Mouse (Mus musculus): ENCODE measurements around the gene Ppid. TPM values are rescaled to one million over a fixed set of nuclear protein-coding genes. Genes with fewer than 3 reads are reported as not detected.

Gene Ppid
- total RNA-seq, 2 experiments from 2014 or later: 66.5 to 72.3 TPM

DNA sequence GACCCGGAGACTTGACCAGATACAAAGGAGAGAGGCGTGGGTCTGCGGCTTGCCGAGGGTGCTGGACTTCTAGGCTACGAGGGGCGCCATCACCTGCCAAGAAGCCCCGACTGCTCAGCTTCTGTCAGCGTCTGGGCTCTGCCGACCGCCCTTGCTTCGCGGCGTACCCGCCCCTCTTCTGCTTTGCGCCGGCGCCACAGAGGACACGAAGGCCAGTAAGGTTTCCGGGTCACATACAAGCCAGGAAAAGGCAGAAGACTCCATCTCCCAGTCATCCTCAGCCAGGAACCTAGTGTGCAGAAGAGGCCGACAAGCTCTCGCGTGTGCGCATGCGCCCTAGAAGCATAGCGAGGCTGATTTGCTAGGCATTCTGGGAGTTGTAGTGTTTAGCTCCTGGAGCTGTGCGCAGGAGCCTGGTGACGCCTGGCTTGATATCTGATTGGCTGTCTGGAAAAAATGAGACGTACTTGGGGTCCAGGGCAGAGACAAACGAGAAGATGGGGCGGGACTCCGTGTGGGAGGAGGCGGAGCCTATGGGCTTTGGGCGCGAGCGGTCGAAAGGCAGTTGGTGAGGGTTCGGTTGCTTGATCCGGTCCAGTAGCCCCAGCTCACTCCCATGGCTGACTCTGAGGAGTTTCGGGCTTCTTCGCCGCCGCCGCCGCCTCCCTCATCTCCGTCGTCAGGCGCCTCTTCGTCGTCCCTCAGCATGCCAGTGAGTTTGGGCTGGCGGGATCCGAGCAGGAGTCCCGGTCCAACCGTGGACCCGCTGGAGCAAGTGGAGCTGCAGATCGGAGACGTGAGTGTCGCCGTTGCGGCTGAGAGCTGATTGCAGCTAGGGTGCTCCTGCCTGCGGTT is 37.6 kb downstream of the Ppid start, which contains the start of gene 4930579G24Rik:
TSS of gene 4930579G24Rik (plus strand) at position 519 of the 855 bp plus-strand sequence.
- intact Hi-C loops (cut with DNase I): no loop called here
- DNase-seq (ENCODE audit: low spot score in 2 of 2): peak; percentile 96 to 100

DNA sequence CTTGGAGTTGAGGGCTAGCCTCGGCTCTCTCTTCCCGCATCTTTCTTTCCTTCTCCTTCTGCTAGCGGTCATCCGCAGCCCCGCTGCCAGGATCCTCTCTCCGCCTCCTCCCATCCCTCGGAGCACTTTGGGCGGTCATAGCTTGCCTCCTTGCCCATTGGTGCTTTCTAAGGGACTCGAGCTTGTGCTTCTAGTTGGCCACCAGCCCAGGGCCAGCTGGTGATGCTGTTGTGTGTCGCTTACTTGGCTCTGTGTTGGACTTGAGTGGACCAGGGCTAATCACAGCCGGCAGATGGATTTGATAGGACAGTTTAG is 38.2 kb downstream of the Ppid start, which contains the start of gene Etfdh:
TSS of gene Etfdh (minus strand) at position 85 of the 315 bp plus-strand sequence.
- peak; percentile 44 to 61 for DNase-seq (ENCODE audit: low spot score in 2 of 2)
- intact Hi-C loops (cut with DNase I): no loop called here

DNA sequence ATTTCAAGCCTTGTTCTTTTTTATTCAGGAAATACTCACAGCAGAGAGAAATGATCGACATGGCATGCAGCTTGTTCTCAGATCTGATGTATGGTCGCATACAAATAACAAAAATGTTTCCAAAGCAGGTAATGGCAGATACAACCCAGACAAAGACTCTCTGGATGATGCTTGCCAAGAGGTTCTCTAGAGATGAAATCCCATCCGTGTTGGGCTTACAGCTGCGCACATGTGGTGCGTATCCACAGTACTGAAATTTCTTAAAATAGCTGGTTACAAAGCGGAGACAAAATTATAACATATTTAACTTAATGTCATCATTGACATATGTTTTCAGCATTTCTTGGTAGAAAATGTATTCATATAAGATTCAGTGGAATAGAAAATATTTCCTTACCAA is 61.0 kb downstream of the Ppid start:
- DNase-seq (ENCODE audit: low spot score in 2 of 2): no peak
- intact Hi-C loops (cut with DNase I): no loop called here

Other genes starting within 250 kb of the Ppid start
- 10 to 100 TPM; 15.9 to 19.8 TPM for gene Fnip2, start 23.5 kb upstream of the Ppid start, total RNA-seq (2021)
- 1 to 10 TPM; 1.4 TPM for gene 4930579G24Rik, start 37.7 kb downstream of the Ppid start, total RNA-seq (2021)
- 10 to 100 TPM; 23.2 to 24.0 TPM for gene Etfdh, start 38.2 kb downstream of the Ppid start, total RNA-seq (2021)
- gene Rxfp1, start 146.5 kb downstream of the Ppid start, total RNA-seq (2021): 10 to 100 TPM; 12.2 to 17.0 TPM

Data from left cerebral cortex, postnatal 25 days (tissue).